Mouse (Mus musculus): ENCODE results near the gene Dnase1l3.
"Not testable (repeated sequence)": the region's sequence is repeated elsewhere in the genome, so short reads cannot be mapped to it uniquely, and the experiment has no call there.

Gene Dnase1l3

DNA sequence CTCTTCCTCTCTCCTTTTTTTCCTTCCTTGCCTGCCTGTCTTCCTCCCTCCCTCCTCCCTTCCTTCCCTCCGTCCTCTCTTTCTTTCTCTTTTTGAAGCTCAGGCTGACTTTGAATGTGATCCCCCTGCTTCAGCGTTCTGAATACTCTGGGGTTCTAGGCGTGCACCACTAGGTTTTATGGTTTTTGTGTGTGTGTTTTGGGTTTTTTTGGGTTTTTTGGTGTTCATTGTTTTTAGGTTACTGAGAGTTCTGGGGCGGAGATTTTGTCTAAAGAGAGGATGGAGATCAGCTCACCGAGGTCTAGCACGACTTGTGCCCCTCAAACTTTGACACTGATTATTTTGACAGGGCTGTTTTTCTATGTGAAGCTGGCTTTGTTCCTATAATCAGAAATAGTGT, 17.6 kb upstream of the Dnase1l3 start:
- no peak for DNase-seq

DNA sequence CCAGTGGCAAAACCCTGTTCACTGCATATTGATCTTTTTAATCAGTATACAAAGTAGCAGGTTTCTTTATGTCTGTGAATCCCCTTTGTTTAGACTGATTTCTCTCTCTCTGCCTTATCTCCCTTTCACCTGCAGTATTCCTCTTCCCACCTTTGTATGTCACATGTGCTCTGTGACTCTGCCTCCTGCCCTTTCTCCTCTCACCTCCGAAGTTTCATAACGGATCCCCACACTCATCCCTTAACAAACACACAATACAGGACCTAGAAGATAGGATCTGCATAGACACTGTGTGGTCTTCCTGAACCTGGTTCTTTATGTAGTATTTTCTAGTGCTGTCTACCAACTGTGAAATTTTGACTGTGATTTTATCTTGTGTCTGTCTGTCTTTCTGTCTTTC, 16.9 kb upstream of the Dnase1l3 start:
- DNase-seq, result no peak

GRCm38 (mm10) chr14:8007923-8008322, 13.6 kb upstream of the Dnase1l3 start:
- peak; percentile 43 to 51 for DNase-seq

DNA sequence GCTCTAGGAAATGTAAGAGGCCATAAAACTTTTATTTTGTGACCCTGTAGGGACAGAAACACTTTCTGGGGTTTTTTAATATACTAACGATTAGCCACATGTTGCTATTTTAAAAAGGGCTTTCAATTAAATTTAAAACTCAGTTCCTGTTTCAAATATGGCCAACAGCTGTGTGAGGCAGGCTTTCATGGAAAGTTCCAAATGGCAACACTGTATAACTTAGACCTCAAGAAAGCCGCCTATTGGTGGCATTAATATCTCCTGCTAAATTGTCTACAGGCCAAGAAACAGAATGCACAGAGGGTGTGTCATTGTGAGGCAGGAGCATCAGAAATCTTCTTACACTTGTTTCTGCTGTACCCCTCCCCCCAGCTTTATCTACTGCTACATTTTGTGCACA, 13.1 kb upstream of the Dnase1l3 start:
- DNase-seq, result no peak

- DNase-seq, result no peak
Observed at GRCm38 (mm10) chr14:8007084-8007483, 12.7 kb upstream of the Dnase1l3 start.

DNA sequence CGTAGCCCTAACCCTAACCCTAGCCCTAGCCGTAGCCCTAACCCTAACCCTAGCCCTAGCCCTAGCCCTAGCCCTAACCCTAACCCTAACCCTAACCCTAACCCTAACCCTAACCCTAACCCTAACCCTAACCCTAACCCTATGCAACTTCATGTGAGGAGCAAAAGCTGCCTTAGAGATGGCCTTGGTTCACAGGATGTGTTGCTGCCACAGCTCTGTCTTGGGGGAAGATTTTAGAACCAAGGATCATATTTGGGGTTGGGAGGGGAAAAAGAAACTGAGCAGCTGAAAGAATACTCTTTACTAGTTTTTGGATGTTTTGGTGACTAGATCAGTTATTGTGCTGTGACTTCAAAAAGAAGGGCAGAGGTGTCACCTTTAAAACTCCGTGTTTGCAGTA, 11.7 kb upstream of the Dnase1l3 start:
- not testable (repeated sequence) for DNase-seq

DNA sequence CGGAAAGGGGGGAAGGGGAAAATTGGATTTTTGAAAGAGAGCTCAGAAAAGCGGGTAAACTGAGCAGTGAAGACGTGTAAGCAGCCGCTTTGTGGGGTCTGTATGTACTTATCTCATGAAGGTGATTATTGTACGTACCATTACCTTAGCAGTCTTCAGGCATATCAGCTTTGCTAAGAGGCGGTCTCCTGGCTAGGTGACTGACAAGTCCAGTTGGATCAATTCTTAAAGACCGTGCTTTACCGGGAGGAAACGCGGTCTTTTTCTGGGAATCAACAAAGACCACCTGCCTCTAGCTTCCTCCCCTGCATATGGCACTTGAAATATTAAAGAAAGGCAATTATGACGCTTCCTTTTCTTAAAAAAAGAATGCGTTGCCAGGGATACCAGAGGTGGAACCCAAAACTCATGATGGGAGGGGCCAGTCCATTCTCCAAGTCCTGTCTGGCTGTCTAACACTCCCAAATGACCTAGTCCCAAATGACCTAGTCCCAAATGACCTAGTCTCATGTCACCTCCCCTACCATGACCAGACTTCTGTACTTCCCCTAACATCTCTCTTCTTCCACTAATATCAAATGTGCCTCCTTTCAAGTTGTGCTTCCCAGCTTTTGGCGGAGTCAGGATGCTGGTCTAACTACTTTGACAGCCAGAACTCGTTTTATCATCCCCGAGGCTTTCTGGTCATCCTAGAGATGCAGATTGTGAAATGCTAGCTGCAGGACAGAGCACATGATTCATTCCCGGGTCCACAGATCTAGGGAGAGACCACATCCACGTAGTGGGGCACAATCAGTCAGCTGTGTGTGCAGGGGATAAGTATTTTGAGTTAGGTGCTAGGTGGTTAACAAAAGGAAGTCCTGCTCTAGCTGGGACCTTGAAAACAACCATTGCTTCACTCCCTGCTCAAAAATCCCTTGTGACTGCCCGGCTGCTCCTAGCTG, 9.6 kb upstream of the Dnase1l3 start:
- peak in 1 of 2 experiments; percentile 19 for DNase-seq

DNA sequence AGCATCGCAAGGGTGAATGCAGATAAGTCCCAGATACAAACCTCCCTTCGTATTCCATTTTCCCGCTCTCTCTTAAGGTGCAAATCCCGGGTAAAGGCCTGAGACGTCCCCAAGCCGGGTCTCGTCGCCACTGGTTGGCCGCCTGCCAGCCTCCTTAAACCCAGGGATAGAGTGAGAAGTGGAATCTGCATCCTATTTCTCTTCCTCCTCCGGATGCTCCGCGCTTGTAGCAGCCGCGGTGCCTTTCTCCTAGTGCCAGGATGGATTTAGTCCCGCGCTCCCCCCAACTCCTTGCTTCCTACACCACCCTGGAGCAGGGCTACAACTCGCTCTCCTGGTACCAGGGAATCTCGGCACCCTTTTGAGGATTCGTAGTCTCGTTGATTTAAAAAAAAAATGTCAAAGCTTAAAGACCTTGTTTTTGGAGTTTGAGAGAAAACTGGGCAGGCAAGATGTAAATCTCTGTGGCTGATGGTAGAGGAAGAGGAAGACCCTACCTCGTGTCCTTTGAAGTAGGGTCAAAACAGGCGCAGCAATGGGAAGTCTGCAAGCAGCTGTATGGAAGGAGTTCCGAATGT, 8.8 kb upstream of the Dnase1l3 start:
- peak; percentile 65 to 76 for DNase-seq

DNA sequence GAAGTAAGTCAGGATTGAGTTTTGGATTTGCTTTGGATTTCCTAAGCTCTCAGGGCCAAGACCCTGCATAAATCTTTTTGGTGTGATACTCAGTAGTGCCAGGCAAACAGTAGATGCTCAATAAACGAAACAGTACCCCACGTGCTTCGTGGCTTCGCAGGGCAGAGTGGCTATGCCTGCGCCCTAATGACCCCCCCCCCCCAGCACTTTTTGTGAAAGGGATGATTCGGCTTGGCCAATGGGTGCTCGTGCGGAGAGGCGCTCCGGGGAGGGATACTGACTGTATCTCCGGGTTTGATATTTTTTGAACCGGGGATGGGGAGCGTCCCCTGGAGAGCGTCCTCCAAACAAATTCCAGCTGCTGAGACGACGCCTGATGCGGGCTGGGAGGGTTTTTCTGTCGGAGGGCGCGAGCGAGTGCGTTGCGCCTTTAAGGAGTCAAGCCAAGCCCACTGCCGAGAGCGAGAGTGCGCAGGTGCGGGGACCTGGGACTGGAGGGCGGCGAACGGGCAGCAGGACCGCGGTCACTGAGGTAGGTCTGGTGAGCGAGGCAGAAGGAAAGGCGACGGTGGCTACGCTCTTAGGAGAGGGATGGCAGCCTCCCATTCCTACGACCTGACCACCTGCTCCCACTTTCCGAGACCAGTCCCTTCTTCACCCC, 8.2 kb upstream of the Dnase1l3 start, which contains the start of gene Abhd6:
Gene Abhd6 (plus strand): TSS at position 471 of the 661 bp plus-strand sequence.
- DNase-seq, result peak; percentile 92 to 93

GRCm38 (mm10) chr14:8000831-8001685, 6.7 kb upstream of the Dnase1l3 start:
- no peak for DNase-seq

DNA sequence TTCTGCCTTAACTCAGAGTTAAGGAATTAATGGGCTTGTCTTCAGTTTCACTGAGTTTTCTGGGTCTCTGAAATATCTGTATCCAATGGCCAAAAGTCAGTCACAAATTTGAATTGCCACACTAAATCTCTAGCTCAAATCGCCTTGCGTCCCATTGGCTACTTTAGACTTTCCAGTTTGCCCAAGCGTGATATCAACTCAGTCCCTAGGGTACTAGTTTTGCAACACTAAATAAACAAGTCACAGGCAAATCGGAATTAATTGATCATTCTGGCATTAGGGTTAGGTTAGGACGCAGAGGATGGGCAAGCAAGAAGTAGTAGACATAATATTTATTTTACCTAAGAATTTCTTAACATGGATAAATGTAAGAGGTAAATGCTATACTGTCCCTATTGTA, 5.9 kb upstream of the Dnase1l3 start:
- DNase-seq, result no peak

- no peak for DNase-seq
Observed at GRCm38 (mm10) chr14:7999435-7999834, 5.1 kb upstream of the Dnase1l3 start.

GRCm38 (mm10) chr14:7999030-7999429, 4.7 kb upstream of the Dnase1l3 start:
- DNase-seq, result no peak

GRCm38 (mm10) chr14:7997255-7997696, 2.9 kb upstream of the Dnase1l3 start:
- DNase-seq, result peak; percentile 94

DNA sequence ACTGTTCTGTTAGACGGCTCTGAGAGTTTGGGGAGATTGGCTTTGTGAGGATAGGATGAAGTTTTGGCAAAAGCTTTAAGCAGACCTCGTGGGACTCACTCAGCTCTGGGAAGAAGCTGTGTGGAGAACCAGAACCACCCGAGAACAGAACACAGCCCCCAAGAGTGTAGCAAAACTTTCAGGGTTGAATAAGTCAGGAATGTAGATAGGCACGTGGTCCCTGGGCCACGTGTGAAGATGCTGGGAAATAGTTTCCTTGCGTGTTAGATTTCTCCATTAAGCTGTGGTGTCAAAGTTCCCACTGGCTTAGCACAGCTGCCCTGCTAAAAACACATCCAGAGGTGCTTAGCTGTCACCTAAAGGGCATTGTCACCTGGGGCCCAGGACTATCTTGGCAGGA, 2.2 kb downstream of the Dnase1l3 start:
- DNase-seq, result no peak

DNA sequence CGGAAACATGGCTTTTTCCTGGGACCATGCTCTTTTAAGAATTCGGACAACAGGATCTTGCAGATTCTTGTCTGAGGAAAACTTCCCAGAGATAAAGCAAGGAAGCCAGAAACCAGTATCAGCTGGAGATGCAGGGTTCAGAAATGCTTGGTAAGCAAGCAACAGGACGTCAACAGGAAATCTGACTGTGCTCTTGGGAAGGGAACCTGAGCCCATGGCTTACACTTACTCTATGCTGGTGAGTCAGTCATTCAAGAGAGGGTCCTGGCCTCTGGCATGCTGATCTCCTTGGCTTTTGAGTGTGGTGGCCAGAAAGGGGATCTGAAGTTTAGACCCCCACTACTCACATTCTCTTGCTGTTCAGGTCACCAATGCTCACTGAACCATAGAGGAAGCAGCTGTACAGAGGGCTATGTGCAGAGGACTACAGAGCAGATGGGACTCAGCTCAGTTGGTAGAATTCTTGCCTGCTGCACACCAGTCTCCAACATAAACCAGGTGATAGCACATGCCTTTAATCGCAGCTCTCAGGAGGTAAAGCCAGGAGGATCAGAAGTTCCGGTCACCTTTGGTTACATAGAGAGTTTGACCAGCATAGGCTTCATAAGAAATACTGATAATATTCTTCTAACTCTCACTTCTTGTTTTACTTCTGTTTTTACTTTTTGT, 3.1 kb downstream of the Dnase1l3 start:
- no peak for DNase-seq

DNA sequence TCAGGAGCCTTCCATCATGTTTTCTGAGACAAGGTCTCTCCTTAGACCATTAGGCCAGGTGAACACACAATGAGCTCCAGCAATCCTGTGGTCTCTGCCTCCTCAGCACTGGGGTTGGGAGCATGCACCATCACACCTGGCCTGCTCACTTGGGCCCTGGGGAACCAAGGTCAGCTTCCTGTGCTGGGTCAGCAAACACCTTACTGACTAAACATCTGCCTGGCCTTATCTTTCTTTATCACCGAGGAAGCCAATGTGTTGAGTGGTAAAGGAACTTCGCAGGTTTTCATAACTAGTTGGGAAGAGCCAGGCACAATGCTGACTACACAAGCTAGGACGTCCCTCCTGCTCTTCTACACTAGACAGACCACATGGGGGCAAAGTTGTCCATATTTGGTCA, 4.4 kb downstream of the Dnase1l3 start:
- no peak for DNase-seq

DNA sequence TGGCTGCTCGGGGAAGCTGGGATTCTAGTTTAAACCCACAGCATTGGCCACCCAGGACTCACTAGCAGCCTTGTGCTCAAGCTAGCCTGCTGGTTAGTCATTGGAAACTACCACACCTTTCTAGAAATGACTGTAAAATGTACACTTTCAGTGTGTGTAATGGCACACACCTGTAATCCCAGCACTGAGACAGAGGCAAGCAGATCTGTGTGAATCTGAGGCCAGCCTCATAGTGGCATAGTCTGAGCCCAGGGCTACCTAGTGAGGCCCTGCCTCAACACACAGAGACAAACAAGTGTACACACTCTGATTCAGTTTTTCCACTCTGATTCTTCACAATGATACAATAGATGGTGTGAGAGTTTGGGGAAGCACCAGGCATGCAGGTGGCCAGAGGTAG, 5.0 kb downstream of the Dnase1l3 start:
- no peak for DNase-seq

DNA sequence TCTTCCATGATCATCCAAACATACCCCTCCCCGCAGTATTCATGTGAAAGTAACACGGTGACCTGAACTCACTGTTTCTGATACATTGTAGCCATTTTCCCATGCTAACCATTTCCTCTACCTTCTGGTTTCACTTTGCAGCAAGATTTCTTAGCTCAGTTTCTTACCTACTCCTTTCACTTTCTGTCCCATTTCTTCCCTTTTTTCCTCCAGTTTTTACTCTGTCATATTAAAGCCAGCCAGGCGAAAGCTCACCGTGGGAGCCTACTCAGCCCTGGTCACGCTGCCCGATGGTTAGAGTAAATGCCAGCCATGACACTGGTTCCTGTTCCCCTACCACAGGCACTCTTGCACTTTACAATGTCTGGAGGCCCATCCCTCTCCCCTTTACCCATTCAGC, 7.5 kb downstream of the Dnase1l3 start:
- no peak for DNase-seq

- DNase-seq, result no peak
Observed at GRCm38 (mm10) chr14:7981226-7981625, 13.1 kb downstream of the Dnase1l3 start.

- DNase-seq, result no peak
Observed at GRCm38 (mm10) chr14:7978183-7978582, 16.2 kb downstream of the Dnase1l3 start.

DNA sequence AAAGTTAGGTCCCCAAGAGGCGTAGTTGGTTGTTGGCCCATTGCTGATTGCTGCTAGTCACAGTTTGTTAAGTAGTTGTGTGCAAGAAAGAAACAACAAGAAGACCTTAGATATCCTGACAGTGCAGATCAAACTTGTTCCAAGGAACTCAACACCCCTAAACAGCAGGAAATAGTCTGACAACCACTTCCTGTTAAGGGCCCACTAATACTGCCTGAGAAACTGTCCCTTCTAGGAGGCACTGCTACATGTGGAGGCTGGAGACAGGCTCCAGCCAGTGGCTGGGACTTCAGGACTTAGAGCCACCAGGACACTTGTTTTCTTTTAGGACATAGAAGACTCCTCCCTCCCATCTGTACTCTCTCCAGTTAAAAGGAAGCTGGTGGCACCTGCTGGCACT, 16.9 kb downstream of the Dnase1l3 start:
- no peak for DNase-seq

Measured in cerebellum, adult 18-20 months (tissue).